Mouse (Mus musculus): Measurements from ENCODE around the gene Spc24. TPM values are rescaled to one million over a fixed set of nuclear protein-coding genes. Genes with fewer than 3 reads are reported as not detected.

Spc24 gene
- total RNA-seq, 2 experiments from 2014 or later, result 1.6 to 1.7 TPM

DNA sequence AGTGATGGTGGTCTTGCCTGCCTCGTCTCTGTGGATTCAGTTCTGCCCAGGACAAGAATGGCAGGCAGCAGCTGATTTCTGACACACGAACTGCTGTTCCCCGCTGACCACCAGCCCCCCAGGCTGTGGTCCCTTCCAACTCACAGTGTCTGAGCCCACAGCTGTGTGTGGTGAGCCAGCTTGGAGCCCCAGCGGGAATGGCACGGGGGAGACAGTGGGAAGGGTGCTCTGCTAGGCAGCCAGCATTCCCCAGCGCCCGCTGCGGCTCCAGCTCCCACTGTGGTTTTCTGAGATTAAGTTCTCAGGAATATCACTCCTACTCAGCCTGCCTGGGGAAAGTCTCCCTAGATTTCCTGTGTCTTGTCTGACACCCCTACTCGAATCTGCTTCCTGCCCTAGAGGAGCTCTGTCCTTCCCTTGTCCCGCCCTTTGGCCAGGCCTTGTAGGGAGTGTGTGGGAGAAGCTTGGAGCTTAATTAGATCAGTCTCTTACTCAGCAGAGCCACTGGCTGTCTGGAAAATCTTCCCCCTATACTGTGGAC is 7.8 kb downstream of the Spc24 start:
- DNase-seq (ENCODE audit: low spot score in 2 of 2), result peak; percentile 36 to 81
- intact Hi-C loops (cut with DNase I), result no loop called here

DNA sequence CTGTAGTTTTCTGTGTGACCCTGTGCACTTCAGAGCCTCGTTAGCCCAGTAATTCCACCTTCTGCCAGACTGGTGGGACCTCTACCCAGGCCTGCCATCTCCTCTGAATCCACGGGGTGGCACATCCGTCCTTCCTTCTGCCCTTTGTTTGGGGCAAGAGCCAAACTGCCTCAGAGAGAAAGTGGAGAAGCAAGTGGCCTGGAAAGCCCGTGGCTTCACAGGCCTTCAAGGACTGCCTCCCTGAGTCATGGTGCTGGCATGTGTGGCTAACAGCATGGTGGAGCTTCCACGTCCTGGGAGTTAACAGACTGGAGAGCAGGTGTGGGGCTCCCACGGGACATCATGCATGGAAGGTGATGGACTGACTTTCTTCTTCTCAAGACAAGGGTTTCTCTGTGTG is 8.8 kb downstream of the Spc24 start:
- intact Hi-C loops (cut with DNase I), result no loop called here
- DNase-seq (ENCODE audit: low spot score in 2 of 2), result no peak

DNA sequence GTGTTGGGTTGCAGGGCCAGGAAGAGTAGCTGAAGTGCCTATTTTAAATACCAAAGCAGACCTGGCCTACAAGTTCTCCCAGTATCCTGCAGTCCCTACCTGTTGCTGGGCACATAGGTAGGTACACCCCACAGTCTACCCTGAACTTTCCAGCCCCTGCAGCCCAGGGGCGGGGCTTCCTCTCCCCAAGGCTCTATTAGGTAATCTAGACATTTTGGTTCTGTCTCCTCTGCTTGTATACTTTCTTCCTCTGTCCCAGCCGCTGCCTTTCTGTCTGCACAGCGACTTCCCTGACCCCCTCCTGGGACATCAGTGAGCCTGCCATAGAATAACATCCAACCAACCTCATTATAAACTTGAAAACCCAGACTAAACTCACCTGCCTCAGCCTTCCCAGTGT is 9.7 kb downstream of the Spc24 start:
- no peak for DNase-seq (ENCODE audit: low spot score in 2 of 2)
- intact Hi-C loops (cut with DNase I), result no loop called here

DNA sequence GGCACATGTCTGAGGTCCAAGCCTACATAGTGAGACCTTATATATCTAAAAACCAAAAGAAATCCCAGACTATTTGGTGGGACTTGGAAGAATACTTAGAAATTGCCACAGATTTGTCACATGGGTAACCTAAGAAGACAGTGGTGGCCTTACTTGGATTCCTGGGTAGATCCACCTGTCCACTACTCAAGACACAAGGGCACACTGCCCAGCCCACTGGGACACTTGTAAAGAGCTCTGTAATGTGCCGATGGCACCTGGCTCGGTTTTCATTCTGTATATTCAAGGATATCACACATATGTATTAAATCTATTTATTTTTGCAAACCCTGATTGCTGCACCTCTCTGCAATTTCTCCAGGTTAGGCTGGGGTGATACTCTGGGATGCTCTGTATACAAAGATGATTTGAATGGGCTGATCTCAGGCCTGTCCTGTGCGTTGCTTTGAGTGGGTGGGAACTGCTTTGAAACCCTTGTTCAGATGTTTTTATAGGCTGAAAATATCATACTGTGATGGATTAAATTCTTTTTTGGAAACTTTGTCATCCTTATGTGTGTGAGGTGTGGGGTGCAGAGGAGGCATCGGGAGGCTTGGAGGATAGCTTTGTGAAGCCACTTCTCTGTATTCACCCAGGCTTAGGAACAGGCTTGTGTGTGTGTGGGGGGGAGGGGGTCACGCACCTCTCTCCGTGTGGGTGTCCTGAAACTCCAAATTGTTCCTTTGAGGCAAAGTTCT is 10.6 kb downstream of the Spc24 start:
- intact Hi-C loops (cut with DNase I), result no loop called here
- DNase-seq (ENCODE audit: low spot score in 2 of 2), result peak in 1 of 2 experiments; percentile 65

DNA sequence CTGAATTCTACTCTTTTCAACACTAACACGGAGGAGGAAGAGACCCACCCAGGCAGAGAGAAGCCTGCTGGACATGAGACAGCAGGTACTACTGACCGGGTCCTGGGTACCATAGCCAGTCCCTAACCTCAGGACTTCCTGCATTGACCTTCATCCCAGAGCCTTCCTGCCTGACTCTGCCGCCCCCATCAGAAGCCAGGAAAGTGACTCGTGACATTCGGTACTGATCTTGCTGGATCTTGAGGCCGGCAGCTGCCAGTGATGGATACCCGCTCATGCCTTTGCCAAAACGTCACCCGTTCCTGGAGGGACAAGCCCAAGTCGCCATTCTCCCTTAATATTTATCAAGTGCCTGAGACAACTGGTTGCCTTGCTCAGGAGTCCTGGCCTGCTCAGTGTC is 11.6 kb downstream of the Spc24 start:
- intact Hi-C loops (cut with DNase I), result no loop called here

DNA sequence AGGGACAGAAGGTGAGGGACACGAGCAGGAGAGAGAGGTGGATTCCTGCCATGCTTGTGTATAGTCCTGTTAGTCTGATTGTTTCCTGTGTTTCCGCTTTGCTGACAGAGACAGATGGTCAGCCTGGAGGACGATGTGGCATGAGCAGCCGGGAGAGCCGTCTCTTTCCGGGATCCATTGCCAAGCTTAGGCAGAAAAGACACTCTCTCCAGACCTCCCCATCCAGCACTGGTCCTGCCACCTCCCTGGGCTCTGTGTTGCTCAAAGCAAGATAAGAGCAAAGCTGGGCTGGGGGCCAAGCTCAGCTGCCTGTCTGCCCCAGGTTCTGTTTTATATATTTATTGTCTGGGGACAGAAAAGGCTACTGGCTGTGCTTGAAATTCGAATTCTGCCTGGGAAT is 12.1 kb downstream of the Spc24 start:
- DNase-seq (ENCODE audit: low spot score in 2 of 2), result peak in 1 of 2 experiments; percentile 32
- intact Hi-C loops (cut with DNase I), result no loop called here

More for the DNA sequence above, 11.6 kb downstream of the Spc24 start:
- DNase-seq (ENCODE audit: low spot score in 2 of 2), result no peak

DNA sequence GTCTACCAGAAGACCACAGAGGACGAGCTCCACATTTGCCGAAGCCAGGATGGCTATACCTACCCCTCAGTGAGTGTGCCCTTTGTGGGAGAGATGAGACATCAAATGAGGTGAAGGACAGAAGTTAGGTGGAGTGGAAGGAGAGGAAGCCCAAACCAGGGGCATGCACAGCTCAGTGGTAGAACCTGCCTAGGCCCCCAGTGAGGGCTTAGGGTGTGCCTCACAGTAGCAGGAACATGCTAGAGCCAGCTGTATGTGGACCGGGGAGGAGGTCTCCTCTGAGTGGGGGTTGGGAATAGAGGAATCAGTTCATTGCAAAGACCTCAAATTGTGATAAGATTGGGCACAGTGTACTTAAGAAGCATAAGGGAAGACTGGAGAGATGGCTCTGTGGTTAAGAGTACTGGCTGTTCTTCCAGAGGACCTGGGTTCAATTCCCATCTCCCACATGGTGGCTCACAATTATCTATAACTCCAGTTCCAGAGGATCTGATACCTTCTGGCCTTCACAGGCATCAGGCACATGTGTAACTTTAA is 12.8 kb downstream of the Spc24 start:
- intact Hi-C loops (cut with DNase I), result no loop called here
- DNase-seq (ENCODE audit: low spot score in 2 of 2), result no peak

DNA sequence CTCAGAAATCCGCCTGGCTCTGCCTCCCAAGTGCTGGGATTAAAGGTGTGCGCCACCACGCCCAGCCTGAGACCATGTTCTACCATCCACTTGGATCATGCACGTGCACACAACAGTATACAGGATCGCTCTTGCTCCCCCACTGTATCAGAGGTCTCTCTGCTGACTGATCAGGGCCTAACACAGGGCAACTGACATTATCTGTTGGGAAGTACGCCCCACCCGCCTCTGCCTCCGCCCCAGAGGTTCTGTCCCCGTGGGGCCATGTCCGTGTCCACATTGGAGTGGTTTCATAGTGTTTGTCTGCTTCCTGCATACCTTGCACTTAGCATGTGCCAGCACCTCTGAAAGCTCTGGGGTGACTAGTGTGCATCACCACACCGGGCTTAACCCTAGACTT is 18.6 kb downstream of the Spc24 start:
- no peak for DNase-seq (ENCODE audit: low spot score in 2 of 2)
- intact Hi-C loops (cut with DNase I), result no loop called here

DNA sequence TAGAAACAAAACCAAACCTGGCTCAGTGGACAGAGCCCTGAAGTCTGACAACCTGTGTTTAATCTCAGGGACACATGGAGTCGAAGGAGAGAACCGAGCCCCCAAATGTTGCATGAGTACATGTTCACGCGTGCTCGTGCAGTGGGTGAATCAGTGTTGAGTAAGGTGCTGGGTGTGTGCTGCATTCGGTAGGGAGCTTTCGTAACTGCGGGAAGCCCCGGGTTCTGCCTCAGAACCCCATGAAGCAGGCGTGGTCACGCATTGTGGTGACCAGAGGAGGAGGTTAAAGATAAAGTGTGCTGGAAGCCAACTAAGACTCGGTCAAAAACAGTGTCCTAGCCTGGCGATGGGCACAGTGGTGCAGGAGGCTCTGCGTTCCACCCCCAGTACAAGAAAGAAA is 19.7 kb downstream of the Spc24 start:
- intact Hi-C loops (cut with DNase I), result no loop called here
- DNase-seq (ENCODE audit: low spot score in 2 of 2), result no peak

DNA sequence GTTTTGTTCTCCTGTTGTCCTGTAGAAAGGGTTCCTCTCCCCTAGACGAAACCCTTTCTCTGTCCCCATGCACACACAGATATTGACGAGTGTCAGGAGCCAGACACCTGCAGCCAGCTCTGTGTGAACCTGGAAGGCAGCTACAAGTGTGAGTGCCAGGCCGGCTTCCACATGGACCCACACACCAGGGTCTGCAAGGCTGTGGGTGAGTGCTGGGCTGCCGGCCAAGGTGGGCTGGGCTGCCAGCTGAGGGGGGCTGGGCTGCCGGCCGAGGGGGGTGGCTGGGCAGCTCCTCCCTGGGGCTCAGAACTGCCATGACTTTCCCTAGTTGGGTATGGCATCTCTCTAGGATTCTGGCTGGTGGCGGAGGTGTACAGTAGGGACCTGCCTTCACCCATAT is 21.3 kb downstream of the Spc24 start:
- DNase-seq (ENCODE audit: low spot score in 2 of 2), result no peak
- intact Hi-C loops (cut with DNase I), result no loop called here

DNA sequence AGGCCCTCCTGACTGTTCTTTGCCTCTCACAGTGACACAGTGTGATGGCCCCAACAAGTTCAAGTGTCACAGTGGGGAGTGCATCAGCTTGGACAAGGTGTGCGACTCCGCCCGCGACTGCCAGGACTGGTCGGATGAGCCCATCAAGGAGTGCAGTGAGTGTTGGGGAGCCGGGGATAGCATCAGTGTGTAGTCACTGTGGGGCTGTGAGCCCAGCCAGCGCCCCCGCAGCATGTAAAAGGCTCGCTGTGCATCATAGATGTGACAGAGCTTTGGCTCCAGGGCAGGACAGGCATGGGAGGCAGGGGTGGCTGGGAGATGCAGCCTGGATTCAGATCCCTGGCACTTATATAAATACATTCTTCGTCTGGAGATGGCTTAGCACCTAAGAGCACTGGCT is 22.9 kb downstream of the Spc24 start:
- intact Hi-C loops (cut with DNase I), result no loop called here
- peak in 1 of 2 experiments; percentile 83 for DNase-seq (ENCODE audit: low spot score in 2 of 2)

DNA sequence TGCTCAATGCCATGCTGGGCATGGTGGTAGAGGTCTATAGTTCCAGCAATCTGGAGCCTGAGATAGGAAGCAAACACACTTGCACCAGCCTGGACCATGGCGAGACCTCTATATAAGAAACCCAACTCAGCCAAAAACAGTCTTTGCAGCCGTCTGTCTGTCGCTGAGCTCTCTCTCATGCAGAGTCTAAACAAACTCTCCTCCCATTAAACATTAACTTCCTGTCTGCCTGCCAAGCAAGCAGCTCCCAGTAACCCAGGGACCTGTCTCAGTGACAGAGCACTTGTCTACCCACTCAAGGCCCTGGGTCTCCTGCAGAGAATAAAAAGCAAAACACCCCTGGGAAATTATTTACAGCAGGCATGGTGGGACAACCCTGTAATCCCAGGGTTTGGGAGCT is 23.5 kb downstream of the Spc24 start:
- intact Hi-C loops (cut with DNase I), result no loop called here
- DNase-seq (ENCODE audit: low spot score in 2 of 2), result no peak

DNA sequence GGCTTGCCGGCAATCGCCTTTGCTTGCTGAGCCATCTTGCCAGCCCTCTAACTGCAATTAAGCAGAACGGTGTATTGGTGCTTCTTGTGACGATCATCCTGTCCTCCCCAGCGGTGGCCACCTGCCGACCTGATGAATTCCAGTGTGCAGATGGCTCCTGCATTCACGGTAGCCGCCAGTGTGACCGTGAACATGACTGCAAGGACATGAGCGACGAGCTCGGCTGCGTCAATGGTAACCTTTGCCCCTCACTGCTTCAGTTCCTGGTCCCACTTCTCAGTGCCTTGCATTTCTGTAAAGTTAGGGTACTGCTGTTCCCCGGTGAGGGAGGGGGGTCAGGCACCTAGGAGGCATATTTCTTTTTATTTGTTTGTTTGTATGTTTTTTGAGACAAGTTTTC is 25.0 kb downstream of the Spc24 start:
- intact Hi-C loops (cut with DNase I), result no loop called here
- no peak for DNase-seq (ENCODE audit: low spot score in 2 of 2)

DNA sequence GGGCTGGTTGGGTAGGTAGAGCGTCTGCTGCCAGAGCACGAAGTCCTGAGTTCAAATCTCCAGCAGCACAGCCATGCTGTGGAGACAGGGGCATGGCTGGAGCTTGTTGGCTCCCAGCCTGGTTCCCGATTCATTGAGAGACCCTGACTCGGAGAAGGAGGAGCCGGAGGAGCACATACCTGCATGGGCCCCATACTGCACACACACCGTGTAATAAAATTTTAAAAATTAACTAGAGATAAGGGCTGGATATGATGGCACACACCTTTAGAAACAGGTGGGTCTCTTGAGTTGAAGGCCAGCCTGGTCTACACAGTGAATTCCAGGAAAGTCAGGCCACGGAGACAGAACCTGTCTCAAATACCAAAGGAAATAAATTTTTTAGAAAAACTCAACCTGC is 26.1 kb downstream of the Spc24 start:
- intact Hi-C loops (cut with DNase I), result no loop called here
- no peak for DNase-seq (ENCODE audit: low spot score in 2 of 2)

DNA sequence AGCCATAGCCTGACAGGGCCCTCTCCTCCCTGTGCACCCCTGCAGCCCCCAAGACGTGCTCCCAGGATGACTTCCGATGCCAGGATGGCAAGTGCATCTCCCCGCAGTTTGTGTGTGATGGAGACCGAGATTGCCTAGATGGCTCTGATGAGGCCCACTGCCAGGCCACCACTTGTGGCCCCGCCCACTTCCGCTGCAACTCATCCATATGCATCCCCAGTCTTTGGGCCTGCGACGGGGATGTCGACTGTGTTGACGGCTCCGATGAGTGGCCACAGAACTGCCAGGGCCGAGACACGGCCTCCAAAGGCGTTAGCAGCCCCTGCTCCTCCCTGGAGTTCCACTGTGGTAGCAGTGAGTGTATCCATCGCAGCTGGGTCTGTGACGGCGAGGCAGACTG is 26.7 kb downstream of the Spc24 start:
- intact Hi-C loops (cut with DNase I), result no loop called here
- no peak for DNase-seq (ENCODE audit: low spot score in 2 of 2)

DNA sequence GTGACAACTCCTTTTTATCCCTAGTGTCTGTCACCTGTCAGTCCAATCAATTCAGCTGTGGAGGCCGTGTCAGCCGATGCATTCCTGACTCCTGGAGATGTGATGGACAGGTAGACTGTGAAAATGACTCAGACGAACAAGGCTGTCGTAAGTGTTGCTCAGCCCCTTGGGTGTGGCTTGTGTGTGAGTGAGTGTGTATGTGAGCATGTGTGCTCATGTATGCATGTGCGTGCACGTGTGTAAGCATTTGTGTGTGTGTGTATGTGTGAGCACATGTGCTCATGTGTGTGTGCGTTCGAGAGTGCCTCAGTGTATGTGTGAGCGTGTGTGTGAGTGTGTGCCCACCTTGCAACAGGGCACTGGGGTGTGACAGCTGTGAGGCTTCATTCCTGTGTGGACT is 27.8 kb downstream of the Spc24 start:
- DNase-seq (ENCODE audit: low spot score in 2 of 2), result no peak
- intact Hi-C loops (cut with DNase I), result no loop called here

DNA sequence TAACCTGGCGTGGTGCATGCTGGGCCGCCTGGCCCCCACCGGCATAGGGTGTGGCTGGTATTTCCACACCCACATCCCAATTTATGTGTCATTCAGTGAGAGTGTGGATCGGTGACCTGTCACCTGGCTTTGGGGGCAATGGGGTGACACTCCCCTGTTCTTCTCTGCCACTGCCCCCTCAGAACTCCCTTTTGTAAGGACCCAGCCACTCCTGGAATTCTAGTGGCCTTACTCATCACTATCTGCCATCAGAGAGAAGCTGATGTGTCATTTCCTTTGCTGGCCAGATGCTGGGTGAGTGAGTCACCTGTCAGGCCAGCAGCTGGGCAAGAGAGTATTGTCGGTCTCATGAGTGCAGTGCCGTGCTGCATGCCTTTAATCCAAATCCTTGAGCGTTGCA is 30.8 kb downstream of the Spc24 start:
- intact Hi-C loops (cut with DNase I), result no loop called here
- no peak for DNase-seq (ENCODE audit: low spot score in 2 of 2)

DNA sequence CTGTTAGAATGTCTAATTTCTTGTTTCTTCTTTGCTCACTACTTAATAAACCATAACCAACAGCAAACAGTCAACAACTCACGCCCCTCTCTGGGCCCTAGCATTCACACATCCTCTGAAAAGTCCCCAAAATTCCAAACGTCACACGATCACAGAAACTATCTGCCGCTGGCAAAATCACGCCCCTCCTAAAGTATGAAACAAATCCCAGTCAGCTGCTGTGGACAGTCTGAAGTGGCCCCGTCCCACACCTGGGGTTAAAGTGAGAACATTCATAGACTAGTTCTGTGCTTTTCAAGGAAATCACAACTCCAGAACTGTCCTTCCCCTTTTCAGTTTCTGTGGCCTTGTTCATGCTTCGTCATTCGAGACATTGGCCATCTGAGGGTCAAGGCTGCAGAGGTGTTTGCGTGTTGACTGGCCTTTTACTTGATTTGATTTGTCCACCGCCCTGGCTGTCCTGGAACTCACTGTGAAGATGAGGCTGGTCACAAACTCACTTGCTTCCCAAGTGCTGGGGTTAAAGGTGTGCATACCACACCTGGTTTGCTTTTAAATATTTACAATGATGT is 31.8 kb downstream of the Spc24 start:
- no peak for DNase-seq (ENCODE audit: low spot score in 2 of 2)
- intact Hi-C loops (cut with DNase I), result no loop called here

DNA sequence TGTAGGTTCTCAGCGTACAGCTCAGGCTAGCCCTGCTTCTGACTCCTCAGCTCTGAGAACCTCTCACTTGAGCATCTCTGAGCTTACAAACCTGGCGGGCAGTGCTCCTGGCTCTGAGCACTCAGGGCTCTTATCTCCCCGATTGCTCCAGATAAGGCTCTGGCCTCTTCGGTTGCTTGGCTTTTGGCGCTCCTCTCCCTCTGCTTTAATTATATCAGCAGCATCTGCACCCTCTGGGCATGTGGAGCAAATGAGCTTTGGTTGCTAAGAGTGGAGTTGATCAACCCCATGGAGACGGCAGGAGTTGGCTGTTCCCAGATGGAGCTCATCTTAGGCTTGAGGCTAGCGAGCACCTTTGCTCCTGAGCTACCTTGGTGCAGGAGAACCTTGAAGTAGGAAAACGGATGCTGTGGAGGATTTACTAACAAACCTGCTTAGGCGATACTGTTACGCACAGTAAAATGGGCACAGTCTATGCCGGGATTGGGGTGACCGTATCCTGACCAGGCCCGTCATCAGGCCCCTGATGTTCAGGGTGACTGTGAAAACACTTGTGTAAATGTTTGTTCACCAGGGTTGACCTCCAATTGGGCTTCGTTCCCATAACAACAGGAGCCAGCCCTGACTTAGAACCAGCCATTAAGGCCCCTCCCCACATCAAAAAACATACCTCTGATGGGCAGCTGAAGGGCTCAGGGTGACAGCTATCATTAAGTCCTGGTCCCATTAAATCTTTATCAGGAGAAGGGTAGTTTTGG is 33.7 kb downstream of the Spc24 start:
- intact Hi-C loops (cut with DNase I), result no loop called here
- DNase-seq (ENCODE audit: low spot score in 2 of 2), result no peak

Measured in left cerebral cortex, postnatal 25 days (tissue).